Mouse (Mus musculus): ENCODE results near the gene Cnnm1. TPM values are rescaled to one million over a fixed set of nuclear protein-coding genes. Genes with fewer than 3 reads are reported as not detected.
A peak's percentile ranks its signal among the peaks of the same experiment; 100 is the strongest.

The Cnnm1 gene
- total RNA-seq, 4 experiments from 2014 or later = 0.07 to 0.11 (median 0.08) TPM; not detected in 1

DNA sequence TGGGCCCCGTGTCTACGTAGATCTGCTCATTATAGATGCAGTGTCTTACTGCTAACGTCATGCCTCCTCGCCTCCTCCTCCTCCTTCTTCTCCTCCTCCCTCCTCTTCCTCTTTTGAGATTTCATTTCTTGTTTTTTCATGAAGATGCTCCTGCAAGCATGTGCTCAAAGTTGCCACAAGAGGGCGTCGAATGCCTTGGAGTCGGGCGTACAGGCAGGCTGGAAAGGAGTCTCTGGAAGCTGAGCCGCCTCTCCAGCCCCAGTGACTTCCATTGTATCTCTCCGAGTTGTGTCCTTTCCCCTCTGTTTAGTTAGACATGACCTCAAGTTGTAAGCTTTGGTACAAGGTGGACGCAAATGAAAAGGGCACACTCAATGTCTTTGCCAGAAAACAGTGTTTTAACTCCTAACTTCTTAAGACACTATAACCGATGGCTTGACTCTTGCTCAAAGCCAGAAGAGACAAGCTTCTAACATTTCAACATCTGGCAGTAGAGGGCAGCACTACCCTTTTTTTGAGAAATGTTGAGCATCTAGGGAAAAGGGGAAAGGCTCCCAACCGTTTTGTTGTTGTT is 90.0 kb downstream of the Cnnm1 start:
- peak; percentile 50 to 57 for DNase-seq (ENCODE audit: low spot score in 2 of 2)

DNA sequence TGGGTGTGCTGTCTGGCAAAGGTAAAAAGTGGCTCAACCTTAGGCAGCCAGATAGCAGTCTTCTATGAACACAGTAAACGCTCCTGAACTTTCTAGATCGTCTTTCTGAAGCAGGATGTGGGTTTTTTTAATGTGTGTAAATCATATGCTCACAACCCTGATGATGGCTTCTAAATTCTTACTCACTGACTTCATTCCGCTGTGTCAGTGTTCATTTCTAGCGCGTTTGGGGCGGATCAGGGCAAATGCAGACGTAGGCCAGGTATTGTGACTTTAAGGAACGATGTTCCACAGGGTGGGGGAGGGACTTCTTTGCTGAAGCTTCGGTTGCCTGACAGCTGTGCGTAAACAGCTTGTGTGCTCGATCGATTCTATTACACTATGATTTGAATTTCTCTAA is 90.7 kb downstream of the Cnnm1 start:
- DNase-seq (ENCODE audit: low spot score in 2 of 2) = no peak

DNA sequence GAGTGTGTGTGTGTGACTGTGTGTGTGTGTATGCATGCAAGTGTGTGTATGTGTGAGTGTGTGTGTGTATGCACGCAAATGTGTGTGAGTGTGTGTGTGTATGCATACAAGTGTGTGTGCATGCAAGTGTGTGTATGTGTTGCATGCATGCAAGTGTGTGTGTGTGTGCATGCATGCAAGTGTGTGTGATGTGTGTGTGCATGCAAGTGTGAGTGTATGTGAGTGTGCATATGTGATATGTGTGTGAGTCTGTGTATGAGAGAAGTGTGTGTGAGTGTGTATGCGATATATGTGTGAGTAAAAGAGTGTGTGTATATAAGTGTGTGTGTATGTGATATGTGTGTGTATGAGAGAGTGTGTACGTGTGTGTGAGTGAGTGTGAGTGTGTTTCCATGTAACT is 95.1 kb downstream of the Cnnm1 start:
- DNase-seq (ENCODE audit: low spot score in 2 of 2) = no peak

DNA sequence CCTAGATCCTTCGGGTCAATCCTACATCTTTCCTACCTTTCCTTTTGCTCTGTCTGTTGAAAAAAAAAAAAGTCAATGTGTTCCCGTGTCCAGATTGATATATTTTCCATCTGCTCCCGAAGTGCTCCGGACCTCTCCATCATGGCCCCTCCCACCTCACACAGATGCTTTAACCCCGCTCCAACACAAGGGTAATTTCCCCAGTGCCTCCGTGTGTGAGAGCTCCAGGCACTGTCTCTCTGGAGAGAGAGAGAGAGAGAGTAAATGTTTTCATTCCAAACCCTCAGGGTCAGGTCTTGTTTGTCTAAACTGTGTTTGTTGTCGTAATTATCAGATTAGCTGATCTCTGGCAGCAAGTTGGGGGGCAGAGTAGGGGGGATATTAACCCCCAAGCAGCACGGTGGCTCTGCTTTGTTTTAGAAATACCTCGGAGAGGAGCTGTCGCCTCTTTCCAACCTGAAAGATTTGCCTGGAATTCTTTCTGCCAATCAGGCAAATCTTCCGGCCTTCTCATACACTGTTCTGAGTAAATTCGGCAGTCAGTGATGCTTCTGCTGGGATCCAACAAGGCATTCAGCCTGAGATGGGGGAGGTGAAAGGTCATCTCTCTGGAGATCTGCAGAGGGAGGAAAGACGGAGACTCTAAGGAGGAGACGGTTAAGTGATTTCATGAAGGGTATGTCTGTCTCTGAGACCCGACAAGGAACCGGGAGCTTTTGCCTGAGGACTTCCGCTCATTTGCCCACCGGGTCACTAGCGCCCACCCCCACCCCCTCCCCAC is 106.3 kb downstream of the Cnnm1 start:
- no peak for DNase-seq (ENCODE audit: low spot score in 2 of 2)

Other genes starting within 250 kb of the Cnnm1 start
- gene Hpse2, start 52.1 kb upstream of the Cnnm1 start, total RNA-seq (2022) = under 1 TPM in 1 of 4 experiments, not detected in 3; 0.09 TPM
- 100 to 1,000 TPM; 284 to 461 (median 369) TPM for gene Got1, start 84.2 kb downstream of the Cnnm1 start, total RNA-seq (2022)
- gene Nkx2-3, start 171.9 kb downstream of the Cnnm1 start, total RNA-seq (2022) = not detected
- 10 to 100 TPM; 26.4 to 36.4 (median 31.5) TPM for gene Slc25a28, start 234.4 kb downstream of the Cnnm1 start, total RNA-seq (2022)
- gene Entpd7, start 249.2 kb downstream of the Cnnm1 start, total RNA-seq (2022) = 1 to 10 TPM in 2 of 4 experiments, under 1 TPM in 2; 0.67 to 1.1 (median 0.92) TPM